Mouse (Mus musculus) olfactory bulb, adult 2 months (tissue): ENCODE results near the gene Auts2.

Experiments
- CTCF ChIP-seq: fragments of 200-500 bp; IDR thresholded peaks from 2 replicates; pipeline ENCODE4 v1.5.1; 2012; ENCODE audit warnings: low read depth, mild to moderate bottlenecking, low read length, moderate library complexity; ENCODE audit not compliant: insufficient read depth
- POLR2A ChIP-seq: fragments of 200-500 bp; IDR thresholded peaks from 2 replicates; pipeline ENCODE4 v1.6.1; 2012; ENCODE audit warnings: mild to moderate bottlenecking, low read depth, low read length, moderate library complexity; ENCODE audit not compliant: insufficient read depth

DNA sequence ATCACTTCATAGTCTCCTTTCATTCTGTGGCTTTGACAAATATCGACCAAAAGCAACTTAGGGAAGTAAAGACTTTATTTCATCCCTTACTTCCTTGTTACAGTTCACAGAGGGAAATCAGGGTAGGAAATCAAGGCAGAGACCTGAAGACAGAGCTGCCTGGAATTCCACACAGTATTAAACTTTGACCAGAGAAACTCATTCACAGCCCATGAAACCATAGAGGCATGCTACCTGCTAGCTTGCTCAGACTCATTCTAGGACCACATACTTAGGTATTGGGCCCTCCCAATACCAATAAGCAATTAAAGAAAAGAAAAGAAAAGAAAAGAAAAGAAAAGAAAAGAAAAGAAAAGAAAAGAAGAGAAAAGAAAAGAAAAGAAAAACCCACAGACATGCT is 38.3 kb downstream of the Auts2 start:
- TF ChIP-seq CTCF (no peak), POLR2A (no peak)
